Mouse (Mus musculus): ENCODE data around the gene Cyb561d2. TPM values are rescaled to one million over a fixed set of nuclear protein-coding genes. Genes with fewer than 3 reads are reported as not detected.

Gene Cyb561d2
- polyA plus RNA-seq, 1 experiment = 18.8 TPM

- Histone ChIP-seq H3K79me2 (ENCODE audit: control insufficient read depth, insufficient read depth) (peaks cover 11% of the 10 kb centered on the region), H3K36me3 (ENCODE audit: control insufficient read depth, insufficient read depth) (no peaks in the 10 kb centered on the region), H3K27me3 (ENCODE audit: control insufficient read depth, insufficient read depth, insufficient read length) (no peaks in the 10 kb centered on the region), H3ac (ENCODE audit: control insufficient read depth, insufficient read length) (no peak overlapping the region), H3K4me3 (no peak overlapping the region), H3K4me2 (ENCODE audit: low read depth) (no peak overlapping the region)
- TF ChIP-seq REST (IDR thresholded peaks at IDR 0.05; ENCODE audit: insufficient read depth, insufficient read length) (no peak), POLR2A (IDR thresholded peaks at IDR 0.05; ENCODE audit: insufficient read length, low read depth) (no peak), MAX (IDR thresholded peaks at IDR 0.05; ENCODE audit: low read depth) (no peak), TCF3 (IDR thresholded peaks at IDR 0.05; ENCODE audit: insufficient read length, low read depth) (no peak), SRF (IDR thresholded peaks at IDR 0.05; ENCODE audit: control insufficient read depth, insufficient read length, low read depth) (no peak), CEBPB (IDR thresholded peaks at IDR 0.05; ENCODE audit: insufficient read depth, poor library complexity, severe bottlenecking) (no peak), POLR2AphosphoS2 (IDR thresholded peaks at IDR 0.05; ENCODE audit: insufficient read length, low read depth) (no peak), E2F4 (IDR thresholded peaks at IDR 0.05; ENCODE audit: insufficient read depth) (no peak), MYOG (IDR thresholded peaks at IDR 0.05; ENCODE audit: control insufficient read depth in 1 of 3, insufficient read depth in 1 of 3, insufficient read length in 2 of 3, low read depth in 2 of 3) (no peak), TCF12 (IDR thresholded peaks at IDR 0.05; ENCODE audit: insufficient read depth, poor library complexity, severe bottlenecking) (no peak), MYOD1 (IDR thresholded peaks at IDR 0.05; ENCODE audit: control insufficient read depth in 1 of 3, insufficient read length in 2 of 3, low read depth in 2 of 3) (no peak), USF1 (IDR thresholded peaks at IDR 0.05; ENCODE audit: low read depth) (no peak)
Measured at GRCm38 (mm10) chr9:107570845-107571244, 28.9 kb upstream of the Cyb561d2 start.

DNA sequence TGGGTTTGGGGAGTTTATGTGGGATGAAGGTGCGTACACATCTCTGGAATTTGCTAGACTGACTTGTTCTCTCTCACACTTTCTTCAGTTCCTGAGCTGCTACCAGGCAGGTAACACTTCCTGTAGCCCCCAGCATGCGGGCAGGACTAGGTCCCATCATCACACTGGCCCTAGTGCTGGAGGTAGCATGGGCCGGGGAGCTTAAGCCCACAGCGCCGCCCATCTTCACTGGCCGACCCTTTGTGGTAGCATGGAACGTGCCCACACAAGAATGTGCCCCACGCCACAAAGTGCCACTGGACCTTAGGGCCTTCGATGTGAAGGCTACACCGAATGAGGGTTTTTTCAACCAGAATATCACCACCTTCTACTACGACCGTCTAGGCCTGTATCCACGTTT, 28.0 kb upstream of the Cyb561d2 start:
- H3K36me3 ChIP-seq (ENCODE audit: control insufficient read depth, insufficient read depth) = no peaks in the 10 kb centered on the region
- peak overlapping the region; percentile 69 for H3ac ChIP-seq (ENCODE audit: control insufficient read depth, insufficient read length)
- H3K4me3 ChIP-seq = peak overlapping the region; percentile 81
- peak overlapping the region; percentile 98 for H3K4me2 ChIP-seq (ENCODE audit: low read depth)
- TF ChIP-seq TCF12 (IDR thresholded peaks at IDR 0.05; ENCODE audit: insufficient read depth, poor library complexity, severe bottlenecking) (no peak), E2F4 (IDR thresholded peaks at IDR 0.05; ENCODE audit: insufficient read depth) (no peak)
- peaks cover 11% of the 10 kb centered on the region for H3K79me2 ChIP-seq (ENCODE audit: control insufficient read depth, insufficient read depth)
- no peaks in the 10 kb centered on the region for H3K27me3 ChIP-seq (ENCODE audit: control insufficient read depth, insufficient read depth, insufficient read length)

DNA sequence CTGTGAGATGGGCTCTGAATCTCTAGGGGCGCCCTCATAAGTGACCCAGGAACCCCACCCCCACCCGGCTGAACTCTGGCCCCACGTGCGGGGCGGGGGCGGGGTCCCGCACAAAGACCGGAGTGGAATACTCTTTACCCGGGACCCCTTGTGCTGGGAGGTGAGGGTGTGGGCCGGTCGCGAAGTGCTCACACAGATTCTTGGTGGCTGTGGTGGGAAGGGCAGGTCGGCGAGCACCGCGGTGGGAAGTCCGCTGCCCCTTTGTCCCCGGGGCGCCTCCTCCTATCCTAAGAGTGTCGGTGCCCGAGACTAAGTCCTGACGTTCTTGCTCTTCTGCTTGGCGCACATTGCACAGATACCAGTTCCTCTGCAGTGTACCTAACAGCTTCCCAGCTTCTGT, 27.3 kb upstream of the Cyb561d2 start:
- TF ChIP-seq MYOG (IDR thresholded peaks at IDR 0.05; ENCODE audit: control insufficient read depth in 1 of 3, insufficient read depth in 1 of 3, insufficient read length in 2 of 3, low read depth in 2 of 3) (no peak), SRF (IDR thresholded peaks at IDR 0.05; ENCODE audit: control insufficient read depth, insufficient read length, low read depth) (no peak), TCF12 (IDR thresholded peaks at IDR 0.05; ENCODE audit: insufficient read depth, poor library complexity, severe bottlenecking) (no peak), USF1 (IDR thresholded peaks at IDR 0.05; ENCODE audit: low read depth) (peak; percentile 28)
- H3K4me3 ChIP-seq = peak overlapping the region; percentile 81
- no peaks in the 10 kb centered on the region for H3K36me3 ChIP-seq (ENCODE audit: control insufficient read depth, insufficient read depth)
- peak overlapping the region; percentile 69 for H3ac ChIP-seq (ENCODE audit: control insufficient read depth, insufficient read length)
- H3K79me2 ChIP-seq (ENCODE audit: control insufficient read depth, insufficient read depth) = peaks cover 11% of the 10 kb centered on the region
- H3K27me3 ChIP-seq (ENCODE audit: control insufficient read depth, insufficient read depth, insufficient read length) = no peaks in the 10 kb centered on the region
- peak overlapping the region; percentile 98 for H3K4me2 ChIP-seq (ENCODE audit: low read depth)

GRCm38 (mm10) chr9:107568331-107569261, 26.6 kb upstream of the Cyb561d2 start:
- Histone ChIP-seq H3K27me3 (ENCODE audit: control insufficient read depth, insufficient read depth, insufficient read length) (no peaks in the 10 kb centered on the region), H3K79me2 (ENCODE audit: control insufficient read depth, insufficient read depth) (peaks cover 18% of the 10 kb centered on the region), H3K36me3 (ENCODE audit: control insufficient read depth, insufficient read depth) (no peaks in the 10 kb centered on the region), H3ac (ENCODE audit: control insufficient read depth, insufficient read length) (peak overlapping the region; percentile 69), H3K4me3 (peak overlapping the region; percentile 81), H3K4me2 (ENCODE audit: low read depth) (peak overlapping the region; percentile 98)
- no peak for TF ChIP-seq MAX (IDR thresholded peaks at IDR 0.05; ENCODE audit: low read depth)
- no peak for TF ChIP-seq TCF12 (IDR thresholded peaks at IDR 0.05; ENCODE audit: insufficient read depth, poor library complexity, severe bottlenecking)
- TF ChIP-seq POLR2AphosphoS2 (IDR thresholded peaks at IDR 0.05; ENCODE audit: insufficient read length, low read depth) = peak; percentile 68
- TF ChIP-seq SRF (IDR thresholded peaks at IDR 0.05; ENCODE audit: control insufficient read depth, insufficient read length, low read depth) = no peak
- no peak for TF ChIP-seq E2F4 (IDR thresholded peaks at IDR 0.05; ENCODE audit: insufficient read depth)
- peak; percentile 73 for TF ChIP-seq POLR2A (IDR thresholded peaks at IDR 0.05; ENCODE audit: insufficient read length, low read depth)
- TF ChIP-seq CEBPB (IDR thresholded peaks at IDR 0.05; ENCODE audit: insufficient read depth, poor library complexity, severe bottlenecking) = no peak

- Histone ChIP-seq H3K36me3 (ENCODE audit: control insufficient read depth, insufficient read depth) (no peaks in the 10 kb centered on the region), H3K27me3 (ENCODE audit: control insufficient read depth, insufficient read depth, insufficient read length) (no peaks in the 10 kb centered on the region), H3K4me2 (ENCODE audit: low read depth) (peak within 1 kb of the TSS; percentile 98), H3K79me2 (ENCODE audit: control insufficient read depth, insufficient read depth) (peaks cover 20% of the 10 kb centered on the region), H3ac (ENCODE audit: control insufficient read depth, insufficient read length) (peak within 1 kb of the TSS; percentile 69), H3K4me3 (peak within 1 kb of the TSS; percentile 81)
- no peak for TF ChIP-seq TCF12 (IDR thresholded peaks at IDR 0.05; ENCODE audit: insufficient read depth, poor library complexity, severe bottlenecking)
- TF ChIP-seq SRF (IDR thresholded peaks at IDR 0.05; ENCODE audit: control insufficient read depth, insufficient read length, low read depth) = no peak
- no peak for TF ChIP-seq MYOG (IDR thresholded peaks at IDR 0.05; ENCODE audit: control insufficient read depth in 1 of 3, insufficient read depth in 1 of 3, insufficient read length in 2 of 3, low read depth in 2 of 3)
- TF ChIP-seq CEBPB (IDR thresholded peaks at IDR 0.05; ENCODE audit: insufficient read depth, poor library complexity, severe bottlenecking) = no peak
- TF ChIP-seq MYOD1 (IDR thresholded peaks at IDR 0.05; ENCODE audit: control insufficient read depth in 1 of 3, insufficient read length in 2 of 3, low read depth in 2 of 3) = no peak
- TF ChIP-seq TCF3 (IDR thresholded peaks at IDR 0.05; ENCODE audit: insufficient read length, low read depth) = no peak
- TF ChIP-seq POLR2A (IDR thresholded peaks at IDR 0.05; ENCODE audit: insufficient read length, low read depth) = no peak
- no peak for TF ChIP-seq REST (IDR thresholded peaks at IDR 0.05; ENCODE audit: insufficient read depth, insufficient read length)
- TF ChIP-seq USF1 (IDR thresholded peaks at IDR 0.05; ENCODE audit: low read depth) = no peak
- TF ChIP-seq MAX (IDR thresholded peaks at IDR 0.05; ENCODE audit: low read depth) = no peak
- no peak for TF ChIP-seq E2F4 (IDR thresholded peaks at IDR 0.05; ENCODE audit: insufficient read depth)
- no peak for TF ChIP-seq POLR2AphosphoS2 (IDR thresholded peaks at IDR 0.05; ENCODE audit: insufficient read length, low read depth)
Measured at GRCm38 (mm10) chr9:107567702-107568319, 25.8 kb upstream of the Cyb561d2 start, which contains the start of gene Hyal2. Gene Hyal2 (plus strand): TSS chr9:107567945.
